Mouse (Mus musculus): ENCODE data around the gene Pde2a. TPM values are rescaled to one million over a fixed set of nuclear protein-coding genes. Genes with fewer than 3 reads are reported as not detected.

The Pde2a gene
- polyA plus RNA-seq, 1 experiment = 0.06 TPM

GRCm38 (mm10) chr7:101457283-101457682 is 35.8 kb downstream of the Pde2a start:
- TF ChIP-seq GATA1 (IDR thresholded peaks at IDR 0.05; ENCODE audit: low read length) = no peak

GRCm38 (mm10) chr7:101457801-101458200 is 36.3 kb downstream of the Pde2a start:
- TF ChIP-seq GATA1 (IDR thresholded peaks at IDR 0.05; ENCODE audit: low read length) = no peak

GRCm38 (mm10) chr7:101458278-101458781 is 36.8 kb downstream of the Pde2a start:
- no peak for TF ChIP-seq GATA1 (IDR thresholded peaks at IDR 0.05; ENCODE audit: low read length)

DNA sequence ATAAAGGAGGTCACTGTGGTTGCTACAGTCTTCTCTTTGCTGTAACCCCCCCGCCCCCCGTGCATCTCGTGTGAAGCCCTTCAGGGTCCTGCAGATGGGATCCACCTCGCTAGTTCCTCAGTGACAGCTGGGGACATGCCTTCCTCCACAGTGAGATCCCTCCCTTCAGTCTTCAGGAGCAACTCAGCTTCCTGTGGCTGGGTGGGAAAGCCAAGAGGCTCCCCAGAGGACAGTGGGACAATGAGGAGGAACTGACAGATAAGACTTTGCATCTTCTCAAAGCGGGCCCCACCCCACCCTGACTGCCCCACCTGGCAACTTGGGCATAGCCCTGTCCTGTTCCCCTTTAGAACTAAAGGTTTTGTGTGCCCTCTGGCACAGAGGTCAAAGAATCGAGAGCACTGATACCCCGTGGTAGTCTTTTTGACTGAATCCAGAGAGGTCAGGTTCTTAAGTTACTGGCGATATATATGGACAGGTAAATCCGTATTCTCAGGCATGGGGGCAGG is 37.9 kb downstream of the Pde2a start:
- no peak for TF ChIP-seq GATA1 (IDR thresholded peaks at IDR 0.05; ENCODE audit: low read length)

GRCm38 (mm10) chr7:101459923-101460607 is 38.6 kb downstream of the Pde2a start:
- TF ChIP-seq GATA1 (IDR thresholded peaks at IDR 0.05; ENCODE audit: low read length) = no peak

GRCm38 (mm10) chr7:101460608-101460957 is 39.1 kb downstream of the Pde2a start:
- TF ChIP-seq GATA1 (IDR thresholded peaks at IDR 0.05; ENCODE audit: low read length) = no peak

- TF ChIP-seq GATA1 (IDR thresholded peaks at IDR 0.05; ENCODE audit: low read length) = no peak
Observed at GRCm38 (mm10) chr7:101461571-101461970, 40.1 kb downstream of the Pde2a start.

DNA sequence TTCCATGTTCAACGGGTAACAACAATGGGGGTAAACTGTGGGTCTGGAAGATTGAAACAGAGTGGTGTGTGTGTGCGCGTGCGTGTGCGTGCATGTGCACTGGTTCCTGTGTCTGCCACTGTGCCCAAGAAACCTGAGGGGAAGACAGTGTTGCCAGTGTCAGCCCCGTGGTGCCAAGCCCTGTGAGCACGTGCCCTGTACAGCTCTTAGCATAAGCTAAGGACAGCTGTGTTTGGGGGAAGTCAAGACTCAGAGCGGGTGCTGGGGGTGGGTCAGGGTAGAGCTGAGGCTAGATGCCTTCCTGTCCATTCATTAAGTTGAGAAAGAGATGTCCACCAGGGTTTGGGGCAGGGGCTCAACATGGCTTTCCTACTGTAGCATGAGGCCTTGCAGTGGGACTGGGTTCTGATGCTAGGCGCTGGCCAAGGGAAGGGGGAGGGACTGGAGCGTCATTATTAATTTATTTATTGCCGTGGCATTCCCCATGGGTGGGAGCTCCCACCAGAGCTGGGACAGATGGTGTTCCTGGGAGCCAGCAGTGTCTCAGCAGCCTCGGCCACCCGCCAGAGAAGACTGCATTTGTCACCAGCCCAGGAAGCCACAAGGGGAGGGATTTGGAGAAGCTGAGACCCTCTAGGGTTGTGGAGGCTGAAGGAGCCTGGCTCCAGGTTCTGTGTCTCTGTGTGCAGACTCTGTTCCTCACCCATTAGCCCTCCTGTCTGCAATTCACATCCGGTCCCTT is 41.0 kb downstream of the Pde2a start:
- no peak for TF ChIP-seq GATA1 (IDR thresholded peaks at IDR 0.05; ENCODE audit: low read length)

DNA sequence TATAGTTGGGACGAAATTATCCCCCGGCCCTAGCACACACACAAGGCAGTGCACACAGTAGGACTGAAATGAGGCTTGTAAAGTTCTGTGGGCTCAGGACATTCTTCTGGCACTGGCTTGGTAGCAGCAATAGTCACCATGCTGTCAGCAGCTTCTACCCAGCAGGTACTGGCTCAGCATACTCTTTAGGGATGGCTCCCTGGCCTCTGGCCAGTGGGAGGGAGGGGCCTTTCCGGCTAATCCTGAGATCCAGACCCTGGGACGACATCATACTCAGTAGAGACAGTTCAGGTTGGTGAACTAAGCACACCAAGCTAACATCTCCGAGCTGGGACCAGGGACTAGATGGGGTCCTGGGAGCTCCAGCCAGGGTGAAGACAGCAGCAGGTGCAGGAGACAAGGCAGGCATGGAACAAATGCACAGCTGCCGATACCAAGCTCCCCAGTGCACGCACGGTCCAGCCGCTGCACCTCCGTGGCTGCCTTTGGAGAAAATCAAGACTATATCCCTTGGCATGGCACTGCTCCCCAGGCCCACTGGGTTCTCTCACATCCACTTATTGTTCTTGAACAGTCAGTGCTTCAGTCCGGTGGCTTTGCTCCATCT is 42.3 kb downstream of the Pde2a start:
- no peak for TF ChIP-seq GATA1 (IDR thresholded peaks at IDR 0.05; ENCODE audit: low read length)

DNA sequence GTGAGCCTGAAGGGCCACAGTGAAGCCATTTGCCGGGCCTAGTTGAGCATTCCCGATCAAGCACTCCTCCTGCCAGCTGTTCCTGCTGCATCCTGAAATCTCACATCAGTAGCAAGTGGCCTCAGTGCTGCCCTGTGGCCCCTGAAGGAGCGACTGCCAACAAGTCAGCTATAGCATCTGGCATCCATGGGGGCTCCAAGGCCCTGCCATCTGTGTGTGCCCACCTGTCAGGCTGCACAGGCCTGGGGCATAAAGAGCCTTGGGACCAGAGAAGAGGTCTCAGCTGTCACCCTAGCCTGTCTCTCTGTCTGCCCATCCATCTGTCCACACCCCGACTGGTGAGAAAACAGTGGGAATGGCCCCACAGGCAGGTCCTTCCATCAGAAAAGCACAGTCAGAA is 43.4 kb downstream of the Pde2a start:
- TF ChIP-seq GATA1 (IDR thresholded peaks at IDR 0.05; ENCODE audit: low read length) = no peak

DNA sequence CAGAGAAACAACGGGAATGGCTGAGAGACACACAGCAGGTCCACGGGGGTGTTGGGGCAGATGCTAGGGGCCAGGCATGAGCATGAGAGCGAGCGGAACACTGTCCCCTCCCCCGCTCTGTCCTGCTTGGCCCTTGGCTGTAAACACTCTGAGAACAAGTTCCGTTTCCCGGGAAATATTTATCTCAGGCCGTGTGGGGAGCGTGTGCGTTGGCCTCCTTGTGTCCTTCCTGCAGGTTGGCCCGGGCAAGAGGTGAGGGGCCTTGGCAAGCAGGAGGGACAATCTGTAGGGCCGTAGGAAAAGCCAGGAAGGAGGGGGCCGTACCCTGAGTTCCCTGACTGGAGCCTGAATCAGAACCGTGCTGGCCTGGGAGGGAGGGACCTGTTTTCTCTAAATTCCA is 43.9 kb downstream of the Pde2a start:
- TF ChIP-seq GATA1 (IDR thresholded peaks at IDR 0.05; ENCODE audit: low read length) = no peak

DNA sequence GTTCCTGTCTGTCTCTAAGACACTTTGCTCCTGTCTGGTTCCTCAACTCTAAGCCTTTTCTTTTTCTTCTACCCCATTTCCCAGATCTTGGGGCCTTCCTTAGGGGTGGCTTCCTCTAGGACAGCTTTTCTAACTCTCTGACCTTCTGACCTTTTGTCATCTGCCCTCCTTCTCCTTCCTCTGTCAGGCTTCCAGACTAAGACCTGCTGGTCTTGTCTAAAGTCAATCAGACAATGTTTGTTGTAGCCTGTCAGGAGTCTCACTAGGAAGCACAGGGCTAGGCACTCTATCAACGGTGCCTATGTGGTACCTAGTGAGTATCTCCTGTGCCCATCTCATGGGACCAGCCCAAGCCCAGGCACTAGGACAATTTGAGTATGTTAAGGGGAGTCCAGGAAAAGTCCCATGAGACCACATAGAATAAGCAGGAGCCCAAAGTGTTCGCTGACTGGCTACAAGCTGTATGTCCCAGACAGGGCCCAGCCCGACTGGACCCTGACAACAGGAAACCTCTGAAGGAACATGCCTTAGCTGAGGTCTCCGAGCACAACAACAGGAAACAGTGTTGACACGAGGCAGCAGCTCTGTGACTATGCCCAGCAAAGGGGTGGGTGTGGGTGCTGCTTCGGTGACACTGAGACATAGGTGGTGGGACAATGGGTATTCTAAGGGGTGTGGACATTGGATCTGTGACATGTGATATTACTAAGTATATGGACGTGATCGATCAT is 44.5 kb downstream of the Pde2a start:
- TF ChIP-seq GATA1 (IDR thresholded peaks at IDR 0.05; ENCODE audit: low read length) = no peak

GRCm38 (mm10) chr7:101466581-101467081 is 45.1 kb downstream of the Pde2a start:
- no peak for TF ChIP-seq GATA1 (IDR thresholded peaks at IDR 0.05; ENCODE audit: low read length)

GRCm38 (mm10) chr7:101471423-101471822 is 49.9 kb downstream of the Pde2a start:
- no peak for TF ChIP-seq GATA1 (IDR thresholded peaks at IDR 0.05; ENCODE audit: low read length)

DNA sequence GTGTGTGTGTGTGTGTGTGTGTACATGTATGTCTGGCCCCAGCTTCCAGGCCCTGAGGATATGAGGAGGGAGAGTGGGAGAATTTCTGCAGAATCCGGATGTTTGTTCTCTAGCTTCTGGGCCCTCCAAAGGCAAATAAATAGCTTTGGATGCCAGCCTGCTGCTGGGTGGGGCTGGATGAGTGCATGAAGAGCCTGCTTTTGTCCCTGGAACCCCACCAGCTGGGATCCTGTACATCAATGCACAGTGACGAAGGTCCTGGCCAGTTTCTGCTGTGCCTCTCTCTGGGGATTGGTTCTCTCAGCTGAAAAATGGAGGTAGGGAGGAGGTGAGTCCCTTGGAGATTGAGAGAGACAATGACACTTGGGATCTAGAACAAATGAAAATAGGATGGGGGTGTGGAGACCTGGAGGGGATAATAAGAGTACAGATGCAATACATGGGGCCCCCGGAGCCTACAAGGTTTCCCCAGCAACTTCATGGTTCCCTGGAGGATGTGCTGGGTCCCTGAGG is 50.5 kb downstream of the Pde2a start:
- no peak for TF ChIP-seq GATA1 (IDR thresholded peaks at IDR 0.05; ENCODE audit: low read length)
